Mouse (Mus musculus) cerebellum, postnatal 4 days (tissue): ENCODE measurements around the gene Dnajc4.
"Not testable (repeated sequence)": the region's sequence is repeated elsewhere in the genome, so short reads cannot be mapped to it uniquely, and the experiment has no call there.

Experiments used
- DNase-seq, 2 experiments: peaks; one replicate each; pipeline ENCODE4 v3.0.0; 2022; ENCODE audit warnings: low spot score in 2 of 2, mixed read lengths in 1 of 2

Dnajc4 gene

DNA sequence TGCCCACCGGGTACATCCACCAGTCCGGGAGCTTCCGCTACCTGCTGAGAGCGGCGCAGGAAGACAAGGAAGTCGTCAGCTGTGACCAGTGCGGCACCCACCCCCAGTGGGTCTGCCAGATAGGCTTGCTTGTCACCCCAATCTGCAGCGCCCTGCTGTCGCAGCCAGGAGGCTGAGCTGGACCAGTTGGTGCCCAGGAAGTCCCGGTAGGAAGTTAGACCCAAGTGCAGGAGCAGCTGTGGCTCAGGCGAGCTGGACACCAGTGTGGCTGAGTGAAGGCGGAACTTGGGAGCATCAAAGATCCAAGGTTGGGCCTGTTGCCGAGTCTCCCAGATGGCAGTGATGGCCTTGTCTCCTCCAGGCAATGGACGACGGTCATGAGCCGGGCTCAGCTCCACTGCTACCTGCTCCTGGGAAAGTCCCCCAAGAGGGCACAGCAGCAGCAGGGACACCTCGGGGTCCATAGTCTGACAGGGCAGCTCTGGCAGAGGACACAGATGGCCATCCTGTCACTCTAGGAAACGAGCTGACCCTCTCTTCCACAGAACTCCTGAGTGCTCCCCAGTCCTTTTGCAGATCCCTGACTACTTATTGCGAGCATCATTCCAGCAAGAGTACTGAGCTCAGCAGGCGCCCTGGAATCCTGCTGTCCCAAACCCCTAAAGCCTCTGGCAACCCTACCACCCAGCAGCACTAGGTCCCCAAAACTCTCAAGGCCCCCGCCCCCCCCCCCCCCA is 3.1 kb upstream of the Dnajc4 start:
- DNase-seq = peak in 1 of 2 experiments; percentile 36

DNA sequence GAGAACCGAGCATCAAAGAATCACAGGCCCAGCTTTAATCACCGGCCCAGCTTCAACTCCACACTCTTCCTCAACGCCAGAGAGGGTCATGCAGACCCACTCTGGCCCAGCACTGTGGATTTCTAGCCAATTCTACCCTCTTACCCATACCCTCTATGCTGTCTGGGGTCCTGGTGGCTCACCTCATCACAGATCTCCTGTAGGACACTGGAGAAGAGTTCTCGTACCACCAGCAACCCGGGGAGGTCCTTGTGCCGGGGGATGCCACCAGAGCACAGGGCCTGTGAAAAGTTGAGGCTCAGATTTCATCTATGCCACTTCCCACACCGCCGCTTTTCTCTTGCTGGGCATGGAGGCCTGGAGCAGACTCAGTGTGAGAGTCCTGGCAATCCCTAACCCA is 2.1 kb upstream of the Dnajc4 start:
- no peak for DNase-seq

DNA sequence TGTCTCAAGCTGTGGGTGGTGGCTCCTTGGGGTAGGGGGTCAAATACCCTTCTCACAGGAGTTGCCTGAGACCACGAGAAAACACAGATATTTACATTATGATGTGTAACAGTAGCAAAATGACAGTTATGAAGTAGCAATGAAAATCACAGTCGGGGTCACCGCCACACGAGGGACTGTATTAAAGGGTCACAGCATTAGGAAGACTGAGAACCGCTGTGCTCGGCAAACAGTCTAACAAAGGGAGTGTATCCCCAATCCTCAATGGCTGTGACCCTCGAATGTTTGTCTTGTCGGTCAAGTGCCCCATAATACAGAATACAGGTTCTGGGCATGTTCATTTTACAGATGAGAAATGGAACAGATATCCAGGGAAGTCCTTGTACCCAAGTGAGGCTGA is 1.6 kb upstream of the Dnajc4 start:
- no peak for DNase-seq

DNA sequence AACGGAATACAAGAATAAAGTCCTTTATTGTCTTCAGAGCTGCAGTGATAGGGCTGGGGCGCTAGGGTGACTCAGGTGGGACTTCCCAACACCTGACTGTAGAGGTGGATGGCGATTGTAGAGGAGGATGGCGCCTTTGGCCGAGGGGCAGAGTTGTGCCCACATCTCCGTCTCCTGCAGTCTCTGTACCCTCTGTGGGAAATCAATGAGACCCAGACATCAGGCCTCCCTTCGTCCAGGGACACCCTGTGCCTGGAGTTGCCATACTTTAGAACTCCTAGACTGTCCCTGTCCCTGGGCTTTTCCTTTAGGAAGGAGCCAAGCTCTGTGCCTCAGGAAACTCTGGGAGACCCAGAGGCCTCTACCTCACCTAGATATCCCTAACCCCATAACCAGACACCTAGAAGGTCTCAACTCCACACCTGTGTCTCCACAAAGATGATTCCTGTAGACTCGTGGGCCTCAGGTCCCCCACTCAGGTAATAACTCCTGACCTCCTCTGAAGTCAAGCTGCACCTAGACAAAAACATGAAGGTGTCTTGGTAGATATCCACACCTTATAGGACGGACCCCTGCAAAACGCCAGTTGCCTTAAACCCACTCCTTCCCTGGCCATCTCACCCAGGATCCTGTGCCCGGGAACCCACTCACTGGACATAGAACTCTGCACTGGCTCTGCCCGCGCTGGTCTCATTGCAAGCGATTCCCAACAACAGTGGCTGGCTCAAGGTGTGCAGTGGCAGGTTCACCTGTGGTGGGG is 819 bp upstream of the Dnajc4 start:
- no peak for DNase-seq

DNA sequence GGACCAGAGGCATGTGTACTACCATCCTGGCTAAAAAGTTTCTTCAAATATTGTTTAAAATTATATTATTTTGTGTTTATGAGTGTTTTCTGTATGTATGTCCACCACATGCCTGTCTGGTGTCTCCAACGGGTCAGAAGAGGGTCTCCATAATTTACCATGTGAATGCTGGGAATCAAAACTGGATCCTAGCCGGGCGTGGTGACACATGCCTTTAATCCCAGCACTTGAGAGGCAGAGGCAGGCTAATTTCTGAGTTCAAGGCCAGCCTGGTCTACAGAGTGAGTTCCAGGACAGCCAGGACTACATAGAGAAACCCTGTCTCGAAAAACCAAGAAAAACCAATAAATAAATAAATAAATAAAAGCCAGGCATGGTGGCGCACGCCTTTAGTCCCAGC is 1.2 kb downstream of the Dnajc4 start:
- DNase-seq = not testable (repeated sequence)

DNA sequence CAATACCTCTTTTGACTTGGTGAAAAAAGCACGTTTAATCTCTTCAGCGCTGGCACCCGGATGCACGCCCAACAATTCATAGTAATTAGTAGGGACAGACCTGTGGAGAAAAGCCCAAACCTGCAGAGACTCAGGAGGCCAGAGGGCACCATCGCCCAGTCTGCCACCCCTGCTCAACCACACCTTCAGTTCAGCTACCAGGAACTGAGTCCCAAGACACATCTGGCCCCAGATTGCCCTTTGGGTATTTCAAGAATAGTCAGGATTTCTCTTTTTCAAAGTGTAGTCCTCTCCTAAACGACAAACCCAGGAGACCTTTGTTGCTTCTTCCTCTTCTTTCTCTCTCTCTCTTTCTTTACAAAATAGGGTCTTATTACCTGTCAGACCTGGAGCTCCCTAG is 1.7 kb downstream of the Dnajc4 start:
- DNase-seq = no peak

DNA sequence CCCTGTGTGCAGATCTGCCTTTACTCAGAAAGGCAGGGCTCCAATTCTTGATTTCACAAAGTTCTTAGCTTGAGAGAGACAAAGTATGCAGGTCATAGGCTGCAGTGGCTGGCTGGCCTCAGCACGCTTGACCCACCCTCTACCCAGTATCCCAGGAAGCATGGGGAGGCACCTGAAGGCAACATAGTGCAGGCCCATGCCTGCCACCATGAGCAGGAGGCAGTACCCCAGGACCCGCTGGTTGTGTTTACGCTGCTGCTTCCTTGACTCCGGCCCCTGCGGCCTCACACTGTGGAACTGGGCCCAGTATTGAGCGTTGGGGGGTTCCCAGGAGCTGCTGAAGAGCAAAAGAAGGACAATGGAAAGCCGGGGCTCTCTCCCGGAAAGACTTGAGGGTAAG is 3.1 kb downstream of the Dnajc4 start:
- DNase-seq = no peak

DNA sequence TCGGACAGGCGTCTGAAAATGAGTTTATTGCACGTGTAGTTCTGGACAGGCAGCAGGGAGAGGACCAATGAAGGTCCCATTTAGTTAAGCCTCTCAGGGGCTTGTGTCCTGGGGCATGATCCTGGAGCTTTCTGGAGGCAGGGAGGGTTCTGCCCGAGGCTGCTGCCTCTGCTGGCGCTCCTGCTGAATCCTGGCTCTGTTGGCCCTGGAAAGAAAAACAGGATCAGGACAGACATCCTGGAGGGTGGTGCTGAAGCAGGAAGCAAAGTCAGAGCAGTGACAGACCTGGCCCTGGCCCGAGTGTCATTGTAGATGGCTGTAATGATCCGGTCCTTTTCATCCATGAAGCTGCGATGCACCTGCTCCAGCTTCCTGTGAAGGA is 4.5 kb downstream of the Dnajc4 start:
- DNase-seq = no peak

DNA sequence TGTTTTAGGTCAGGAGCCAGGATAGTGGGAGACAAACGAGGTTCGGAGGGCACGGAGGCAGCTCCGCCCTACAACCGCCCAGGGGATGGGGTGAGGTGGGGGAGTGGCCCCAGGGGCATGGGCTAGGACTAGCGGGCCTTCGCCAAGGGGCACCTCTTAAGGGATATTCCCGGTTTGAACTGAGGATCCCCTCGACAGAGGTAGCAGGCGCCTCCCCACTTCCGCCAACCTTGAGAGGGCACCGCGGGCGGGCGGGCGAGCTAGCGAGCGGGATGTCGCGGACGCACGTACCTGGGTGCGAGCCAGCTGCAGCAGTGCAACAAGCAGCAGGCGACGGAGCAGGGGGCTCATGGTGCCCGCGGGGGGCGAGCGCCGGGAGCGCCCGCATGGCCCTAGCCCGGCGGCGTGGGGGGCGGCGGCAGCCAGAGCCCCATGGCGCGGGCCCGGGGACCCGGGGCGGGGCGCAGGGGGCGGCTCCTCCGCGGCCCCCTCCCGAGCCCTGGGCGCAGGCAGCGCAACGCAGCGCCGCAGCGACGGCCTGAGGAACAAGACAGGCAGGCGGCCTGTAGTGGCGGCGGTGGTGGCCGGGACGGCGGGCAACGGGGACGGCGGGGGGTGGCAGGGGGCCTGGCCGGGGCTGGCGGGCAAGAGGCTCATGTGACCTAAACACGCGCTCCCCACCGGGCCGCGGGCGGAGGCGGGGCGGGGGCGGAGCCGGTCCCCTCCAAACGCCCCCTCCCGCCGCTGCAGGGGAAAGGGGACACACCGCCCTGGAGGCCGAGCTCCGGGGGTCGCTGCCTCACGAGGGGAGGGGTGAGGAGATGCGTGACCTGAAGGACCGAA is 5.1 kb downstream of the Dnajc4 start, which contains the start of gene Vegfb:
TSS of gene Vegfb (minus strand) at position 591 of the 843 bp plus-strand sequence.
- DNase-seq = peak in 1 of 2 experiments; percentile 57

DNA sequence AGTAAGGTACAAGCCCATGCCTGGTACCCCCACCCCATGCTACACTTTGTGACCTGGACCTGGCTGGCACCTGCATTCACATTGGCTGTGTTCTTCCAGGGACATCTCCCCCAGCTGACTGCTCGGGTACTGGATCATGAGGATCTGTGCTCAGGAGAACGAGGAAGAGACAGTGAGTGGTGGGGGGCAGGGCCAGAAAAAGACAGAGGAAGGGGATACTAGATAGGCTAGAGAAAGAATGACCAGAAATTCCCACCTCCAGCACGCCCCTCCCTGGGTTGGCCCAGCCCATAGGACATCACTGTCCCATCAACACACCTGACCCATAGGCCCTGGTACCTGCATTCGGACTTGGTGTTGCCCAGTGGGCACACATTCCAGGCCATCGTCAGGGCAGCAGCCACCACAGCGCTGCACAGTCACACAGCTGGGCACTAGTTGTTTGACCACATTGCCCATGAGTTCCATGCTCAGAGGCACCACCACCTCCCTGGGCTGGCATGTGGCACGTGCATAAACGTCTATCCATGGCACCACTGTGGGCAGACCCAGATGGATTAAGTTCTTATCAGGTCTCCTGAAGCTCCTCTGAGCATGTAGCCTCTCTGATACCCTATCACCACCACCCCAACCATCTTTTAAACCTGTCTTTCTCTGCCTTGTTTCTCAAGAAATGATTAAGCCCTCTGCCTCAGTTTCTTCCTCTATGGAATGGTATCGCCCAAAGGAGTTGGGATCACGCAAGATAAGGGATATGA is 6.2 kb downstream of the Dnajc4 start:
- DNase-seq = no peak

DNA sequence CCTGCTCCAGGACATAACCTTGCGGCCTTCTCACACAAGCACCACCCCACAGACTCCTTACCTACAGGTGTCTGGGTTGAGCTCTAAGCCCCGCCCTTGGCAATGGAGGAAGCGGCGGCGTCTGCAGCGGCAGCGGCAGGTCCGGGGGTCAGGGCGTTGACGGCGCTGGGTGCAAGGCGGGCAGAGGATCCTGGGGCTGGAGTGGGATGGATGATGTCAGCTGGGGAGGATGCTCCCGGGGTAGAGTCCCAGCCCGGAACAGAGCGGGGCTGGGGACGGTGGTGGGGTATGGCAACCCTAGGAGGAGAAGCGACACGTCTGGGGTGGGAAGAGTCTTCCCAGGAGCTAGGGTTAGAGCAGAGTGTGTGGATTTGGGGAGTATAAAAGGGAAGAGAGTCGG is 7.1 kb downstream of the Dnajc4 start:
- DNase-seq = no peak

DNA sequence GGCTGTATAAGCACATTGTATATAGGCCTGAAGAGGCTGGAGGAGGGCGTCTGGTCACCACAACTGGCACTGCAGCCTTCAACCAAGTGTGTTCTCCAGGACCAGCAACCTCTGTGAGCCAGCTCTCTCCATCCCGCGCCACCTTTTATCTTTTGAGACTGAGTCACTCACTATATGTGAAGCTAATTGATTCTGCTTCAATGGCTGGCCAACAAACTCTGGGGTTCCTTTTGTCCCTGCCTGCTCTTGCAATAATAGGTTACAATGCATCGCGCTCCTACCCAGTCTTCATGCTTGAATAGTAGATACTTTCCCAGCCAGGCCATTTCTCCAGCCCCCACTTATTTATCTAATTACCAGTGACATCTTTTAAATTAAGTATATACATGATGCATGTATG is 8.8 kb downstream of the Dnajc4 start:
- no peak for DNase-seq

DNA sequence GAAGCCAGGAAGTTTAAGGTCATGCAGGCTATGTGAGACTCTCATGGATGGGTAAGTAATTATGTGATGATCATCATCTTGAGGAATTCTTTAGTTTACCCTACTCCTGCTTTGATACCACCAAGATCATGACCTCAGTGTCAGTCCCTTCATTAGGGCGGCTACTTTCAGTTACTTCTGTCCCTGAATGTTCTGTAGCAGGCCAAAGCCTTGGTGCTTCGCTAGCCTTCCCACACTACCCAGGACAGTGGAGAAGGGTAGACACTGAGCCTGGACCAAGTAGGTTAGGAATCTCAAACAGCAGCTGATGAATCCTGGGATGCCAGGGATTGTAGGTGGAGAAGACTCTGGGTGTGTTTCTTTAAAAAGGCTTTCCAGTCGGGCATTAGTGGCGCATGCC is 10.9 kb downstream of the Dnajc4 start:
- DNase-seq = no peak

DNA sequence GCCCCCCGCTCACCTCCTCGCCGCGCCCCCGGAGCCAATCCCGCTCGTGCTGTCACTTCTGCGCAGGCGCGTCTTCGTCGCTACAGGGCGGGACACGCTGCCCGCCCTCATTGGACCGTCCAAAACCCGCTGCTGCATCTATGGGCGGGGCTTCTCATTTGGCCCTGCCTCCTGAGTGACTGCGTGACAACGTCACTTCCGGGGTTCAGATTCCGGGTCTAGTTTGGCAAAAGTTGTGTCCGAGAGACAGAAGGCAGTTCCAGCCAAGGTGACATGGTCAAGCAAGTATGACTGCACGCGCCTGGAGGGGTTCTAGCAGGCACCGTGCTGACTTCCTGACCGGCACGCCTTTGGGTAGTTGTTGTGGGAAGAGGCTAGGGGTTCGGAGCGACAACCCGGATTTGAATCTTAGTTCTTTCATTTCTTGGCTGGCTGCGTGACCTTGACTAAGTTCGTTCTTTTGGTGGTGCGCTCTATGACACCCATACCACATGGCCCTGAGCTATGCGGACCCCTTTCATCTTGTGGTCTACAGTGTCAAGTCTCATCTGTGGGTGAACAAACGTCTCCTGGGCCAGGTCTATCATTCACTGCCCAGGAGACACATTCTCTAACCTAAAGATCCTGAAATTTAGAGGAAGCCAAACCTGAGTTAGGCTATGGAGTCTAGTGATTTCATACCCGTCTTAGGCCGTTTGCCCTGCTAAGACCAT is 11.8 kb downstream of the Dnajc4 start, which contains the start of gene Fkbp2:
TSS of gene Fkbp2 (minus strand) at position 121 of the 713 bp plus-strand sequence.
- peak; percentile 90 to 98 for DNase-seq

DNA sequence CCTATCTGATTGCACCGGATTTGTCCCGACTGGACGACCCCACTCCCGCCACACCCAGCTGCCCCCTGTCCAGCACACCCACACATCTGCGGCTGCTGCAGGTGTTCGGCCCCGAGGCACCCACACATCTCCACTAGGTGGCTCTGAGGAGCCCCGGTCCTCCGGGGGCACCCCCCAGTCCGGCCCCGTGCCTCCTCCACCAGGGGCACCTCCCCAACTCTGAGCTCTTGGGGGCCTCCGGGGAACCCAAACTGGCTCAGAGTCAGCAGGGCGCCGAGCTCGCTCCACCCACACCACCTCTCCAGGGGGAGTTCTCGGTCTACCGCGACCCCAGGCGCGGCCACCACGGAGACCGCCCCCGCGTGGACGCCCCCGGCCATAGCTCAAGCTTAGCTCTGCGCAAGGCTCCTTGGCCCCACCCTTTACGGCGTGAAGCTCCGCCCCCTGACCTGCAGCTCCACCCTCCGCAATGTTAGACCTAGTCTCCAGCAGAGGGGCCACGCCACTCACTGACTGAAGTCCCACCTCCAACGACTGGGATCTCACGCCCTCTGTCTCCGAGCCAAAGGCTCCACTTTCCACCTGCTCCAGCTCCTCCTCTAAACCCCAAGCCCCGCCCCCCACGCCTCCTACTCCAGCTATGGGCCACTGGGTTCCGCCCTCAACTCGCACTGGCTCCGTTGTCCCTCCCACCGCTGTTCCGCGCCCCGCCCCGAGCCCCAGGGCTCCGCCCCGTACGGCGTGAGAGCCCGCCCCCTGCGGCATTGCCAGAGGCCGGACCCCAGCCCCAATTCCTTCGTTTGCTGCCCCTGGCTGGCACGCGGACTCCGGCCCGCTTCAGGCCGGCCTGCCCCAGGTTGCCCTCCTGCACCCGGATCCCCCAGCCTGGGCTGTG is 12.6 kb downstream of the Dnajc4 start:
- DNase-seq = peak; percentile 99

DNA sequence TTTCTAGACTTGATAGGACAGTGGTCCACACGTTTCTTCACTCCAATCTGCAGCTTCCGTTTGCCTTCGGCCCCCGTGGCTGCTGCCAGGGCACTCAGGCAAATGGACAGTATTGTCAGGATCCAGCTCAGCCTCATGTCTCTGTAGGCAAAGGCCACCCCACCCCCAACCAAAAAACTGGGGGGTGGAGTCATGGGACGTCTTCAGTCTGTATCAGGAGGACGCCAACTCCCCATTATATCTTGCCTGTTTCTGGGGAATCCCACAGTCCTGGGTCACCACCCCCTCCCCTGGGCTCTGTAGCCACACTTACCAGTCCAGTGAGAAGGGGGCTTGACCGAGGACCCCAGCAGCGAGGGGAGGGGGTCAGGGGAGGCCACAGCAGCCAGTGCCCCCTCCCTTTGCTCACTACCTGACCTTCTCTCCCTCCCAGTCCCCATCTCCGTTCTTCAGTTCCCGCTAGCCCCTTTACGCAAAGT is 13.3 kb downstream of the Dnajc4 start:
- no peak for DNase-seq

DNA sequence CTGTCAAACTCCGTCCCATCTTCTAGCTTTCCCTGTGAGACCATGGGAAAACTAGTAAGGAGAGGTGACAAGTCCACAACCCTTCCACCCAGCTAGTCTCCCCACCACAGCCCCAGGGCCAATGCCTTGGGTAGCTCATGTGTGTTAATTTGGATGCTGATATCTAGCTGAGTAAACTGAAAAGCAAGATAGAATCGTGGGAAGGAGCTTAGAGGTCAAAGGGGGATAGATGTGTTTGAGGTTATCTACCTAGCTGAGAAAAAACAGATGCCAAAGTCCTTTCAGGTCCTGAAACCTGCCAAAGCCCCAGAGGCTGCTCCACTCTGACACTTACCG is 13.8 kb downstream of the Dnajc4 start:
- no peak for DNase-seq

DNA sequence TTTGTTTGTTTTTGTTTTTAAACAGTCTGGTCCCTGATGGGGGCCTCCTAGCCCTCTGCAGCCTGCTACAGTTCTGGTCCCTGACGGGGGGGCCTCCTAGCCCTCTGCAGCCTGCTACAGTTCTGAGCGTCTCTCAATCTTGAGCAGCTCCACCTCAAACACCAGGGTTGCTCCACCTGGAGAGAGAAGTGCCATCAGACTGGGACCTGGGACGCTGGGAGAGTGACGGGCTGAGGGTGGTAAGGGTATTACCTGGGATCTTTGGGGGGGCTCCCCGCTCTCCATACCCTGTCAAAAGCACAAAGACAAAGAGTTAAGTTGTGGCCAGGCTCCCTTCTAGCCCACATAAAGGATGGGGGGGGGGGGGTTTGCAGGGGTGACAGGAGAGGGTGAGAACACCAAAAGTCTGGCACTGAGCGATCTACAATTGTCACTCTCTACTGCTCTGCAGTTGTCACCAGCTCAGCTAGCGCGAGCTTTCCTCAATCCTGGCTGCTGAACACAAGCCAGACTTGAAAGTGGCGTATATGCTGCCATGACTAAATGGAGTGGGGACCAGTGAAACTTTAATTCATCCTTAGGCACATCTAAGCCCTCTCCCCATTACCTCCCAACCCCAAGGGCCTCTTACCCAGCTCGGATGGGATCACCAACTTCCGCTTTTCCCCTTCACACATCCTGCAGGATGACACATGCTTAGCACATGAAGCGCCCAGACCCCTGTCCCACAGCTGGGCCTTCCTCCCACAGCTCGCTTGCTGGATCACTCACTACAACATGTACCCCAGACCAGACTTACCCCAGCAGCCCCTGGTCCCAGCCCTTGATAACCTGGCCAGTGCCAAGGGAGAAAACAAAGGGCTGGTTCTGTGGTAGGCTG is 14.4 kb downstream of the Dnajc4 start:
- no peak for DNase-seq
